Mouse (Mus musculus) embryonic fibroblast, embryonic 13.5 days (primary cell): ENCODE measurements at regions not wholly inside any gene's neighbourhood (a gene's known extent, or its start where the extent isn't known, plus 50 kb on each side); places are given as distances from the start of the nearest gene placed in this dataset.

ENCODE experiments used
- CTCF ChIP-seq: IDR thresholded peaks from 2 replicates; pipeline ENCODE4 v1.5.1; 2011; ENCODE audit warnings: mild to moderate bottlenecking, control low read depth, low read length, moderate library complexity, borderline replicate concordance; ENCODE audit not compliant: insufficient read depth
- POLR2A ChIP-seq: IDR thresholded peaks from 2 replicates; pipeline ENCODE4 v1.6.1; 2011; ENCODE audit warnings: low read depth, mild to moderate bottlenecking, control low read depth, low read length, moderate library complexity

DNA sequence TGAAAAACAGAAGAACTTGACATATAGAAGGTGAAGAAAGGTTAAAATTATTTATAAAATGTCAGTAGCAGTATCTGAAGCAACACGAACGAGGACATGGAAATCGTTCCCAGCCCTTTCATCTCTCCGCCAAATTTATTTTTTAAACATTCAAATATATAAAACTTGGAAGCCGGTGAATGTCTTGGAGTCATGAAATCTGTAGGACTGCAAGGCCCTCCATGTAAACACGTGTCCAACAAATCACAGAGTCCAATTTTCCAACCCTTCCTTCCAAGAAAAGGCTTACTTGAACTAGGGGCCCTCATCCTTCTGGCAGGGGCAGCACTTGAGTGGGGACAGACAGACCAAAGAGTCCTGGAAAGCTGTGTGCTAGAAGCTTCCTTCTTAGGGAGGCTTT, 237.0 kb downstream of the Map2k4 start:
- TF ChIP-seq CTCF (no peak), POLR2A (no peak)
